9 mouse cellular contexts compared by ENCODE assay signal in genomic region chr13:112721946-112722729, GRCm38 (mm10).
DNase-seq lines count a peak whose midpoint lies in the region; ATAC-seq and TF ChIP-seq lines count a peak whose summit lies in the region.
"Had no signal": no experiment of that assay in that cellular context is flagged by ENCODE, and none has a peak within 500 bp of the region (broad histone marks: within the 10 kb centered on the region; RNA-seq: fewer than 3 reads in every experiment).

No protein-coding gene starts in this region.

- no peak overlapping the region for H3K9ac ChIP-seq in heart, postnatal 0 days (replicated peaks; ENCODE audit: low read depth, low read length)
- H3K9ac ChIP-seq in midbrain, embryonic 16.5 days (ENCODE audit: low read depth, low read length), result no peak overlapping the region

- no peak overlapping the region for H3K4me3 ChIP-seq in heart, postnatal 0 days (ENCODE audit: low read depth, low read length)
- no peak overlapping the region for H3K4me3 ChIP-seq in midbrain, embryonic 16.5 days (ENCODE audit: low read depth, low read length)
- H3K4me3 ChIP-seq: megakaryocyte, embryonic 14.5 days had no signal

- 69% methylated on average over 9 of the region's 9 CpGs for WGBS in heart, postnatal 0 days
- 13% methylated on average over 9 of the region's 9 CpGs for WGBS in midbrain, embryonic 16.5 days

- no peak for TF ChIP-seq EP300 in heart, postnatal 0 days (IDR thresholded peaks at IDR 0.05; ENCODE audit: low read depth)

- peak overlapping the region; percentile 46; the same call in 1 of the 2 replicates for H3K27ac ChIP-seq in heart, postnatal 0 days (ENCODE audit: low read depth)
- H3K27ac ChIP-seq in midbrain, embryonic 16.5 days (ENCODE audit: low read length), result peak overlapping the region; percentile 33; the same call in 1 of the 2 replicates

- no peak overlapping the region for H3K4me2 ChIP-seq in heart, postnatal 0 days (ENCODE audit: low read depth, low read length)
- H3K4me2 ChIP-seq in midbrain, embryonic 16.5 days (ENCODE audit: low read length), result no peak overlapping the region

- no peaks in the 10 kb centered on the region for H3K36me3 ChIP-seq in heart, postnatal 0 days (replicated peaks; ENCODE audit: control insufficient read depth, insufficient read depth, low read length)
- H3K36me3 ChIP-seq in midbrain, embryonic 16.5 days (ENCODE audit: control insufficient read depth, insufficient read depth, low read length), result peaks cover 4% of the 10 kb centered on the region; the same call in 1 of the 2 replicates

- peak; percentile 47; the same call in 1 of the 2 replicates for ATAC-seq in heart, postnatal 0 days (ENCODE audit: insufficient read depth, low read depth)
- no peak for ATAC-seq in midbrain, embryonic 16.5 days
- no peak for ATAC-seq in megakaryocyte-erythroid progenitor cell, adult 5-6 weeks (replicated peaks; ENCODE audit: low FRiP score, low TSS enrichment, poor library complexity, severe bottlenecking)

- H3K27me3 ChIP-seq in heart, postnatal 0 days (ENCODE audit: control insufficient read depth, insufficient read depth, low read length), result no peaks in the 10 kb centered on the region
- no peaks in the 10 kb centered on the region for H3K27me3 ChIP-seq in midbrain, embryonic 16.5 days (ENCODE audit: control insufficient read depth, insufficient read depth, low read depth, low read length)
- H3K27me3 ChIP-seq: megakaryocyte, embryonic 14.5 days had no signal

- TF ChIP-seq CTCF in heart, postnatal 0 days (IDR thresholded peaks at IDR 0.05; ENCODE audit: low read depth), result no peak

- H3K4me1 ChIP-seq in heart, postnatal 0 days (ENCODE audit: control insufficient read depth, insufficient read depth), result no peaks in the 10 kb centered on the region; the same call in 1 of the 2 replicates
- H3K4me1 ChIP-seq in midbrain, embryonic 16.5 days (ENCODE audit: control insufficient read depth, insufficient read depth, low read length), result 0 out of 2 replicates have a peak, but pooled peaks cover 5% of the 10 kb centered on the region

- peak; percentile 41 for DNase-seq in embryo, embryonic 11 days
- no peak for DNase-seq in embryo, embryonic 10 days (ENCODE audit: low spot score)
- peak; percentile 13 for DNase-seq in adipocyte (ENCODE audit: low spot score)
- no peak for DNase-seq in heart, postnatal 0 days (ENCODE audit: low spot score)
- peak; percentile 67 for DNase-seq in layer of hippocampus, adult 9-11 months
- no peak for DNase-seq in spleen, adult 18-20 months

- H3K9me3 ChIP-seq in heart, postnatal 0 days (replicated peaks; ENCODE audit: control insufficient read depth, low read length), result no peaks in the 10 kb centered on the region
- no peaks in the 10 kb centered on the region for H3K9me3 ChIP-seq in midbrain, embryonic 16.5 days (replicated peaks; ENCODE audit: control insufficient read depth, low read length, poor library complexity, severe bottlenecking)
- H3K9me3 ChIP-seq: megakaryocyte, embryonic 14.5 days had no signal

Comparison
In these comparisons a context has a peak if more than half of its experiments do, and no peak if none do; other contexts are left out.
1. DNase-seq: peak in embryo, embryonic 11 days (single experiment), adipocyte (single experiment) and layer of hippocampus, adult 9-11 months (single experiment); none in embryo, embryonic 10 days (single experiment), heart, postnatal 0 days (single experiment) and spleen, adult 18-20 months (0 of 2).